In the genomic region with DNA sequence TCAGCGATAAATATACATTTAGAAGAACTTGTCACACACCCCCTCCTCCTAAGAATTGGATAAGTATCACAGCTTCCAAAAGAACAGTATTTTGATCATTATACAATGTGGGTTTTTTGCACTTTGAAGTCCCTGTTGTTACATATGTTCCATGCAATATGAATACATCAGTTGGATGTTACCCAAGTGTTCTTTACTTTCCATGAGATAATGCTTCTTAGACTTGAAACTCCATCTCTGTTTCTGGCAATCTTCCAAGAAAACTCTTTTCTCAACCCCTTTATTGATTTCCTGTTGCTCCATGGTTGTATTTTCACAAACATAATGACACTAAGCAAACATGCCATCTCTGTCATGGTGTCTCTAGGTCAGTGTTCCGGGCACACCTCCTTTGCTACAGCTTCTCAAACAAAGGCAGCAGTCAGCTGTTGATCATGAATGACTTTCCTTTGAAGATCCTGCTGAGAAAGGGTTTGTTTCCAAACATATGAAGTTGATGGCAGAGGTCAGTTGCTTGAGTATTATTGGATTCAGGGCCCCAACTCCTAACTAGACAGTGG, we compare ENCODE assay signal across 25 mouse cellular contexts.
DNase-seq lines count a peak whose midpoint lies in the region; ATAC-seq and TF ChIP-seq lines count a peak whose summit lies in the region.
"Had no signal": no experiment of that assay in that cellular context is flagged by ENCODE, and none has a peak within 500 bp of the region (broad histone marks: within the 10 kb centered on the region; RNA-seq: fewer than 3 reads in every experiment).

No protein-coding gene starts in this region.

- no peak for TF ChIP-seq EP300 in liver, postnatal 0 days (IDR thresholded peaks at IDR 0.05; ENCODE audit: low read depth)
- no peak for TF ChIP-seq EP300 in lung, postnatal 0 days (IDR thresholded peaks at IDR 0.05)

- H3K4me1 ChIP-seq in liver, adult 2 months (ENCODE audit: control insufficient read depth, insufficient read depth, low read length): no peaks in the 10 kb centered on the region
- no peaks in the 10 kb centered on the region for H3K4me1 ChIP-seq in liver, embryonic 12.5 days
- H3K4me1 ChIP-seq in liver, postnatal 0 days (ENCODE audit: insufficient read depth): no peaks in the 10 kb centered on the region
- H3K4me1 ChIP-seq in liver, embryonic 11.5 days (replicated peaks; ENCODE audit: control insufficient read depth, insufficient read depth, low read length): no peaks in the 10 kb centered on the region
- no peaks in the 10 kb centered on the region for H3K4me1 ChIP-seq in lung, embryonic 15.5 days
- H3K4me1 ChIP-seq in lung, postnatal 0 days (ENCODE audit: insufficient read depth, low read depth, low read length): no peaks in the 10 kb centered on the region
- H3K4me1 ChIP-seq: embryonic facial prominence, embryonic 12.5 days; embryonic facial prominence, embryonic 15.5 days had no signal

- no peaks in the 10 kb centered on the region for H3K27me3 ChIP-seq in liver, adult 2 months (ENCODE audit: control insufficient read depth, insufficient read depth, low read length)
- no peaks in the 10 kb centered on the region for H3K27me3 ChIP-seq in liver, embryonic 12.5 days (replicated peaks)
- H3K27me3 ChIP-seq in liver, postnatal 0 days (ENCODE audit: insufficient read depth, low read length): no peaks in the 10 kb centered on the region
- no peaks in the 10 kb centered on the region for H3K27me3 ChIP-seq in liver, embryonic 11.5 days (replicated peaks; ENCODE audit: control insufficient read depth, insufficient read depth, low read length)
- H3K27me3 ChIP-seq in lung, embryonic 15.5 days: no peaks in the 10 kb centered on the region
- no peaks in the 10 kb centered on the region for H3K27me3 ChIP-seq in lung, postnatal 0 days (replicated peaks; ENCODE audit: insufficient read depth, low read length)
- H3K27me3 ChIP-seq: embryonic facial prominence, embryonic 12.5 days; embryonic facial prominence, embryonic 15.5 days; forebrain, embryonic 12.5 days had no signal

- no peaks in the 10 kb centered on the region for H3K79me2 ChIP-seq in liver, adult 2 months (ENCODE audit: control insufficient read depth, insufficient read depth, low read length)

- WGBS in liver, adult 2 months: 55% methylated on average over 2 of the region's 2 CpGs
- 56% methylated on average over 2 of the region's 2 CpGs for WGBS in liver, embryonic 12.5 days (ENCODE audit: insufficient replicate concordance)
- WGBS in liver, postnatal 0 days (ENCODE audit: insufficient replicate concordance): 61% methylated on average over 2 of the region's 2 CpGs
- WGBS in liver, embryonic 11.5 days: 85% methylated on average over 2 of the region's 2 CpGs
- 71% methylated on average over 2 of the region's 2 CpGs for WGBS in lung, embryonic 15.5 days
- 71% methylated on average over 2 of the region's 2 CpGs for WGBS in lung, postnatal 0 days

- no peak for TF ChIP-seq POLR2A in liver, adult 2 months (IDR thresholded peaks at IDR 0.05; ENCODE audit: extremely low read depth, insufficient read depth, low read length)

- DNase-seq in liver, adult 2 months (ENCODE audit: extremely low read depth, low read depth, low spot score): peak; percentile 42
- no peak for DNase-seq in liver, postnatal 0 days
- no peak for DNase-seq in liver, embryonic 11.5 days (ENCODE audit: low spot score)
- no peak for DNase-seq in lung, postnatal 25 days (ENCODE audit: low spot score)
- peak; percentile 4 for DNase-seq in lung, postnatal 0 days (ENCODE audit: low spot score)
- no peak for DNase-seq in lung, postnatal 4 days
- DNase-seq: adrenal gland, adult 2 months; adrenal gland, postnatal 10 days; adrenal gland, postnatal 25 days; cerebellum, adult 11 months; cerebellum, adult 18-20 months; cerebellum, adult 8-10 months; cerebellum, adult 9-11 months; cerebellum, postnatal 14 days; cerebellum, postnatal 36 days; embryo, embryonic 11 days had no signal

- no peak for TF ChIP-seq CTCF in liver, adult 2 months (IDR thresholded peaks at IDR 0.05; ENCODE audit: low read depth, low read length)
- TF ChIP-seq CTCF in liver, postnatal 0 days (IDR thresholded peaks at IDR 0.05; ENCODE audit: low read depth): no peak
- TF ChIP-seq CTCF in lung, postnatal 0 days (IDR thresholded peaks at IDR 0.05): no peak

- H3K27ac ChIP-seq in liver, adult 2 months (replicated peaks; ENCODE audit: insufficient read depth, low read depth, low read length): no peak overlapping the region
- no peak overlapping the region for H3K27ac ChIP-seq in liver, embryonic 12.5 days
- H3K27ac ChIP-seq in liver, postnatal 0 days (ENCODE audit: low read depth): no peak overlapping the region
- no peak overlapping the region for H3K27ac ChIP-seq in liver, embryonic 11.5 days (ENCODE audit: low read depth, low read length)
- no peak overlapping the region for H3K27ac ChIP-seq in lung, embryonic 15.5 days
- H3K27ac ChIP-seq in lung, postnatal 0 days (ENCODE audit: low read length): no peak overlapping the region
- H3K27ac ChIP-seq: embryonic facial prominence, embryonic 12.5 days; embryonic facial prominence, embryonic 15.5 days; forebrain, embryonic 10.5 days; forebrain, embryonic 12.5 days had no signal

- no peak for ATAC-seq in liver, embryonic 12.5 days
- ATAC-seq in liver, postnatal 0 days: peak; percentile 86
- ATAC-seq in liver, embryonic 11.5 days (replicated peaks; ENCODE audit: low FRiP score): no peak
- ATAC-seq in lung, embryonic 15.5 days (ENCODE audit: borderline replicate concordance, extremely low read depth, low FRiP score, low TSS enrichment): 0 out of 2 replicates have a peak, but pooled peaks have one; percentile 52
- ATAC-seq in lung, postnatal 0 days: no peak
- ATAC-seq: forebrain, embryonic 14.5 days; forebrain, embryonic 16.5 days had no signal

- H3K4me2 ChIP-seq in liver, embryonic 12.5 days: no peak overlapping the region
- H3K4me2 ChIP-seq in liver, postnatal 0 days (ENCODE audit: low read depth, low read length): no peak overlapping the region
- H3K4me2 ChIP-seq in liver, embryonic 11.5 days: no peak overlapping the region
- H3K4me2 ChIP-seq in lung, embryonic 15.5 days: no peak overlapping the region
- no peak overlapping the region for H3K4me2 ChIP-seq in lung, postnatal 0 days (replicated peaks; ENCODE audit: low read depth, low read length)
- H3K4me2 ChIP-seq: embryonic facial prominence, embryonic 12.5 days; embryonic facial prominence, embryonic 15.5 days; forebrain, embryonic 12.5 days had no signal

- no peaks in the 10 kb centered on the region for H3K36me3 ChIP-seq in liver, adult 2 months (ENCODE audit: control insufficient read depth, insufficient read depth, low read length)
- H3K36me3 ChIP-seq in liver, embryonic 12.5 days: no peaks in the 10 kb centered on the region
- no peaks in the 10 kb centered on the region for H3K36me3 ChIP-seq in liver, postnatal 0 days (replicated peaks; ENCODE audit: insufficient read depth, low read length)
- H3K36me3 ChIP-seq in liver, embryonic 11.5 days (ENCODE audit: control insufficient read depth, insufficient read depth, low read length): no peaks in the 10 kb centered on the region
- no peaks in the 10 kb centered on the region for H3K36me3 ChIP-seq in lung, embryonic 15.5 days
- H3K36me3 ChIP-seq in lung, postnatal 0 days (ENCODE audit: insufficient read depth, low read length): no peaks in the 10 kb centered on the region
- H3K36me3 ChIP-seq: embryonic facial prominence, embryonic 12.5 days; embryonic facial prominence, embryonic 15.5 days; forebrain, embryonic 10.5 days; forebrain, embryonic 12.5 days had no signal

- H3K9ac ChIP-seq in liver, adult 2 months (ENCODE audit: low read depth, low read length): no peak overlapping the region
- H3K9ac ChIP-seq in liver, embryonic 12.5 days: no peak overlapping the region
- H3K9ac ChIP-seq in liver, postnatal 0 days (replicated peaks): no peak overlapping the region
- no peak overlapping the region for H3K9ac ChIP-seq in liver, embryonic 11.5 days (ENCODE audit: low read depth, low read length)
- no peak overlapping the region for H3K9ac ChIP-seq in lung, embryonic 15.5 days
- no peak overlapping the region for H3K9ac ChIP-seq in lung, postnatal 0 days (replicated peaks; ENCODE audit: low read depth)
- H3K9ac ChIP-seq: embryonic facial prominence, embryonic 12.5 days; embryonic facial prominence, embryonic 15.5 days; forebrain, embryonic 12.5 days had no signal

- no peak overlapping the region for H3K4me3 ChIP-seq in liver, adult 2 months (ENCODE audit: insufficient read depth, low read depth, low read length)
- H3K4me3 ChIP-seq in liver, embryonic 12.5 days: no peak overlapping the region
- H3K4me3 ChIP-seq in liver, postnatal 0 days (ENCODE audit: low read depth, low read length): no peak overlapping the region
- no peak overlapping the region for H3K4me3 ChIP-seq in liver, embryonic 11.5 days (ENCODE audit: low read depth, low read length)
- no peak overlapping the region for H3K4me3 ChIP-seq in lung, embryonic 15.5 days
- H3K4me3 ChIP-seq in lung, postnatal 0 days (ENCODE audit: low read depth, low read length): no peak overlapping the region
- H3K4me3 ChIP-seq: embryonic facial prominence, embryonic 12.5 days; embryonic facial prominence, embryonic 15.5 days; erythroblast, embryonic 14.5 days; forebrain, embryonic 10.5 days; forebrain, embryonic 12.5 days had no signal

- 0 out of 2 replicates have a peak, but pooled peaks cover 3% of the 10 kb centered on the region for H3K9me3 ChIP-seq in liver, embryonic 12.5 days (replicated peaks)
- H3K9me3 ChIP-seq in liver, postnatal 0 days (ENCODE audit: low read length): no peaks in the 10 kb centered on the region
- H3K9me3 ChIP-seq in liver, embryonic 11.5 days (ENCODE audit: control insufficient read depth, low read length): no peaks in the 10 kb centered on the region
- H3K9me3 ChIP-seq in lung, embryonic 15.5 days: no peaks in the 10 kb centered on the region
- no peaks in the 10 kb centered on the region for H3K9me3 ChIP-seq in lung, postnatal 0 days (ENCODE audit: low read length)
- H3K9me3 ChIP-seq: embryonic facial prominence, embryonic 12.5 days; embryonic facial prominence, embryonic 15.5 days; forebrain, embryonic 10.5 days; forebrain, embryonic 12.5 days had no signal

Comparison
In these comparisons a context has a peak if more than half of its experiments do, and no peak if none do; other contexts are left out.
1. DNase-seq: peak in liver, adult 2 months (single experiment) and lung, postnatal 0 days (single experiment); none in liver, postnatal 0 days (single experiment), liver, embryonic 11.5 days (single experiment), lung, postnatal 25 days (single experiment) and lung, postnatal 4 days (0 of 2).
2. ATAC-seq: peak in liver, postnatal 0 days (single experiment) and lung, embryonic 15.5 days (single experiment); none in liver, embryonic 12.5 days (single experiment), liver, embryonic 11.5 days (single experiment) and lung, postnatal 0 days (single experiment).